Mouse (Mus musculus) erythroblast, embryonic 14.5 days (primary cell): ENCODE measurements around the gene Lpar5.

ENCODE experiments used
- GATA1 ChIP-seq: IDR thresholded peaks from 2 replicates; pipeline ENCODE4 v1.6.1; 2012; ENCODE audit warnings: low read length, inconsistent platforms, mixed read lengths
- TAL1 ChIP-seq: IDR thresholded peaks from 3 replicates; pipeline ENCODE4 v1.6.1; 2012; ENCODE audit warnings: low read length, inconsistent platforms, mixed read lengths

DNA sequence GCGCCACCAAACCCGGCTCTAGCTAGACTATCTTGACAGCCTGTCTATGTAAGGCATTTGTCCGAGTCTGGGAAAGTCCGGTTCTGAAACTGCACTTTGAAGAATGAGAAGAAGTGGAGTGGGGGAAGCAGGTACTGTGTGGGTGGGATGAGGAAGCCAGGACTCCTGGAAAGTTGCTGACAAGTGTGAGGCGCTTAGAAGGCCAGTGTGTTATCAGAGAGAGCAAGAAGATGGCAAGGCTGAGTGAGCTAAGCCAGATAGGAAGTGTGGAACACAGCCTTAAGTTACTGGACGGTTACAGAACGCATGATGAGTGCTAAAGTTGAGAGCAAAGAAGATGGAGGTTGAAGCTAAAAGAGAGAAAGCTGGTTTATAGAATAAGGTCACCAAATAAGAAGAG, 25.6 kb upstream of the Lpar5 start:
- no peak for TF ChIP-seq GATA1
- no peak for TF ChIP-seq TAL1
